Mouse (Mus musculus) naive thymus-derived CD4-positive, alpha-beta T cell, adult 2 months (primary cell): Measurements from ENCODE around the gene Hoxd9.

Experiments used
- DNase-seq: peaks from one replicate; pipeline ENCODE4 v3.0.0-alpha.2; 2011; ENCODE audit warnings: low read depth

Gene Hoxd9

GRCm38 (mm10) chr2:74668370-74669229 lies 28.9 kb upstream of the Hoxd9 start:
- DNase-seq, result no peak

GRCm38 (mm10) chr2:74669230-74669578 lies 28.3 kb upstream of the Hoxd9 start:
- DNase-seq, result no peak

GRCm38 (mm10) chr2:74669650-74670235 lies 27.8 kb upstream of the Hoxd9 start:
- DNase-seq, result no peak

- no peak for DNase-seq
Measured at GRCm38 (mm10) chr2:74670632-74671188, 26.8 kb upstream of the Hoxd9 start.

GRCm38 (mm10) chr2:74671847-74672246 lies 25.7 kb upstream of the Hoxd9 start:
- DNase-seq, result no peak

GRCm38 (mm10) chr2:74672481-74673362 lies 24.8 kb upstream of the Hoxd9 start:
- peak; percentile 65 for DNase-seq

- DNase-seq, result no peak
Measured at GRCm38 (mm10) chr2:74673835-74674425, 23.6 kb upstream of the Hoxd9 start.

GRCm38 (mm10) chr2:74674881-74675665 lies 22.5 kb upstream of the Hoxd9 start, which contains the start of gene Hoxd12:
Hoxd12 (plus strand) TSS chr2:74675013.
- no peak for DNase-seq

- DNase-seq, result no peak
Measured at GRCm38 (mm10) chr2:74675666-74676282, 21.8 kb upstream of the Hoxd9 start.

- DNase-seq, result no peak
Measured at GRCm38 (mm10) chr2:74676376-74677052, 21.0 kb upstream of the Hoxd9 start.

- DNase-seq, result no peak
Measured at GRCm38 (mm10) chr2:74677106-74677505, 20.4 kb upstream of the Hoxd9 start.

GRCm38 (mm10) chr2:74678891-74679595 lies 18.5 kb upstream of the Hoxd9 start, which contains the start of gene Hoxd11:
Hoxd11 (plus strand) TSS chr2:74679557.
- DNase-seq, result no peak

GRCm38 (mm10) chr2:74679596-74679971 lies 17.9 kb upstream of the Hoxd9 start:
- no peak for DNase-seq

GRCm38 (mm10) chr2:74679980-74680379 lies 17.5 kb upstream of the Hoxd9 start:
- no peak for DNase-seq

GRCm38 (mm10) chr2:74680561-74681398 lies 16.7 kb upstream of the Hoxd9 start:
- no peak for DNase-seq

GRCm38 (mm10) chr2:74681594-74682531 lies 15.7 kb upstream of the Hoxd9 start:
- DNase-seq, result no peak

GRCm38 (mm10) chr2:74682796-74683195 lies 14.7 kb upstream of the Hoxd9 start:
- no peak for DNase-seq
